Mouse (Mus musculus): ENCODE results near the gene Cdk9.

DNA sequence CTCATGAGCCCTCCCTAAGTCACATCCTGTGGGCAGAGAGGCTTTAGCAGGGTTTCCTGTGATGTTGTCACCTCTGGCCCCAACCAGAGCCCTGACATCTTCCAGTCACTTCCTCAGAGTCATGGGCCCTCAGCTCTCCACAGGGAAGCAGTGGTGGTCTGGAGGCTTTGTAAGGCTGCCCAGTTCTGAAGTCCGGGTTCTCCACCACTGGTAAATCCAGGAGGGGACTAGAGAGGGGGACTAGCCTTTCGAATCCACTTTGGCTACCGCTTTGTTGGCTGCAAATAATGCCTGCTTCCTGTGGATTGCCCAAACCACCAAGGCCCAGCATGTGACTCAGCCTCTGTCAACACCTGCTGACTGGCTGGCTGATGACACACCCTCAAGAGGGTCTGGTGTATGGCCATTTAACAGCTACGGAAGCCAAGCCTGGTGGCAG lies 2.1 kb upstream of the Cdk9 start:
- TF ChIP-seq CTCF (IDR thresholded peaks at IDR 0.05) = peak; percentile 27; the same call in 1 of the 2 replicates
- peak; percentile 44; the same call in 1 of the 2 replicates for TF ChIP-seq EP300 (IDR thresholded peaks at IDR 0.05)

Measured in lung, postnatal 0 days (tissue).